Mouse (Mus musculus) regulatory T cell (primary cell): ENCODE data around the gene Tha1.
"Not testable (repeated sequence)": the region's sequence is repeated elsewhere in the genome, so short reads cannot be mapped to it uniquely, and the experiment has no call there.

Source experiments
- in situ Hi-C: fragments of 300-600 bp; cut with MboI, MseI; formaldehyde crosslinking; loops from one replicate; pipeline ENCODE4 v1.15.1; 2025; ENCODE audit warnings: high pct_unique_total_duplicates

Gene Tha1

GRCm38 (mm10) chr11:117852875-117853274, 20.4 kb downstream of the Tha1 start:
- in situ Hi-C loops = loop anchor here (25.0 kb wide), 1 partner anchor 234 kb away; no protein-coding TSS in a partner anchor

- in situ Hi-C loops = no loop called here
Observed at GRCm38 (mm10) chr11:117848985-117849671, 24.2 kb downstream of the Tha1 start, which contains the start of gene Birc5. Gene Birc5, plus strand, starts transcription at chr11:117849251.

GRCm38 (mm10) chr11:117848271-117848984, 24.9 kb downstream of the Tha1 start:
- in situ Hi-C loops = no loop called here

- in situ Hi-C loops = no loop called here
Observed at GRCm38 (mm10) chr11:117847593-117848215, 25.6 kb downstream of the Tha1 start.

GRCm38 (mm10) chr11:117846640-117847039, 26.6 kb downstream of the Tha1 start:
- in situ Hi-C loops = no loop called here

- in situ Hi-C loops = no loop called here
Observed at GRCm38 (mm10) chr11:117845651-117846050, 27.6 kb downstream of the Tha1 start.

GRCm38 (mm10) chr11:117844997-117845396, 28.3 kb downstream of the Tha1 start:
- in situ Hi-C loops = no loop called here

- in situ Hi-C loops = no loop called here
Observed at GRCm38 (mm10) chr11:117843434-117843833, 29.8 kb downstream of the Tha1 start.

GRCm38 (mm10) chr11:117840910-117841309, 32.4 kb downstream of the Tha1 start:
- in situ Hi-C loops = no loop called here

- in situ Hi-C loops = no loop called here
Observed at GRCm38 (mm10) chr11:117839021-117839420, 34.3 kb downstream of the Tha1 start.

- in situ Hi-C loops = no loop called here
Observed at GRCm38 (mm10) chr11:117838572-117838971, 34.7 kb downstream of the Tha1 start.

GRCm38 (mm10) chr11:117836306-117836705, 37.0 kb downstream of the Tha1 start:
- in situ Hi-C loops = no loop called here

GRCm38 (mm10) chr11:117834086-117834485, 39.2 kb downstream of the Tha1 start:
- in situ Hi-C loops = no loop called here

GRCm38 (mm10) chr11:117833509-117833908, 39.8 kb downstream of the Tha1 start:
- in situ Hi-C loops = not testable (repeated sequence)

- in situ Hi-C loops = no loop called here
Observed at GRCm38 (mm10) chr11:117832086-117832969, 41.0 kb downstream of the Tha1 start.

- in situ Hi-C loops = no loop called here
Observed at GRCm38 (mm10) chr11:117830401-117830800, 42.9 kb downstream of the Tha1 start.

GRCm38 (mm10) chr11:117829671-117830215, 43.5 kb downstream of the Tha1 start:
- in situ Hi-C loops = no loop called here

- in situ Hi-C loops = no loop called here
Observed at GRCm38 (mm10) chr11:117828888-117829604, 44.2 kb downstream of the Tha1 start.

- in situ Hi-C loops = no loop called here
Observed at GRCm38 (mm10) chr11:117828149-117828887, 45.0 kb downstream of the Tha1 start.

- in situ Hi-C loops = no loop called here
Observed at GRCm38 (mm10) chr11:117827386-117827785, 45.9 kb downstream of the Tha1 start.
